Mouse (Mus musculus) MEL (cell line): ENCODE results near the gene Hmg20b. TPM values are rescaled to one million over a fixed set of nuclear protein-coding genes. Genes with fewer than 3 reads are reported as not detected.
A peak's percentile ranks its signal among the peaks of the same experiment; 100 is the strongest.

Experiments
- DNase-seq: peaks from one replicate; pipeline ENCODE4 v3.0.0; 2011; ENCODE audit warnings: low read depth, low spot score
- H3K27ac ChIP-seq: 2 replicates; pipeline ENCODE4 v1.5.1; 2012; ENCODE audit warnings: low read depth, mild to moderate bottlenecking, control low read depth, low read length, moderate library complexity; ENCODE audit not compliant: control insufficient read depth
- H3K27me3 ChIP-seq, 2 experiments: fragments of 150-350 bp in 1 of 2; sonication (generic) in 1 of 2; 2 replicates each; pipeline ENCODE4 v1.6.1; 2012; ENCODE audit warnings: low read length in 2 of 2, mild to moderate bottlenecking in 2 of 2, improper control_type of control experiment in 1 of 2, moderate library complexity in 1 of 2; ENCODE audit not compliant: insufficient read depth in 2 of 2, control insufficient read depth in 1 of 2
- H3K36me3 ChIP-seq, 2 experiments: 2 replicates each; pipeline ENCODE4 v1.6.1; 2012 to 2014; ENCODE audit warnings: low read length in 2 of 2, improper control_type of control experiment in 1 of 2, inconsistent platforms in 1 of 2, mild to moderate bottlenecking in 1 of 2; ENCODE audit not compliant: insufficient read depth in 2 of 2, control insufficient read depth in 1 of 2
- H3K4me1 ChIP-seq, 2 experiments: fragments of 150-350 bp in 1 of 2; sonication (generic) in 1 of 2; 2 replicates each; pipeline ENCODE4 v1.6.1; 2012; ENCODE audit warnings: low read length in 2 of 2, improper control_type of control experiment in 1 of 2, mild to moderate bottlenecking in 1 of 2; ENCODE audit not compliant: insufficient read depth in 2 of 2, control insufficient read depth in 1 of 2
- H3K4me3 ChIP-seq, 2 experiments: fragments of 150-350 bp in 1 of 2; sonication (generic) in 1 of 2; 2 replicates each; pipeline ENCODE4 v1.5.1; 2012; ENCODE audit warnings: low read depth in 2 of 2, low read length in 2 of 2, mild to moderate bottlenecking in 2 of 2, moderate library complexity in 2 of 2, control low read depth in 1 of 2, improper control_type of control experiment in 1 of 2; ENCODE audit not compliant: control insufficient read depth in 1 of 2, insufficient read depth in 1 of 2
- H3K79me2 ChIP-seq: 2 replicates; pipeline ENCODE4 v1.6.1; 2012; ENCODE audit warnings: mild to moderate bottlenecking, low read length, moderate library complexity; ENCODE audit not compliant: control insufficient read depth, poor library complexity, insufficient read depth
- H3K9ac ChIP-seq: 2 replicates; pipeline ENCODE4 v1.6.1; 2012; ENCODE audit warnings: low read depth, mild to moderate bottlenecking, control low read depth, low read length, moderate library complexity; ENCODE audit not compliant: control insufficient read depth, poor library complexity, severe bottlenecking
- H3K9me3 ChIP-seq: fragments of 150-350 bp; sonication (generic); replicated peaks from 2 replicates; pipeline ENCODE4 v1.6.1; 2012; ENCODE audit warnings: mild to moderate bottlenecking, low read length, improper control_type of control experiment, moderate library complexity; ENCODE audit not compliant: insufficient read depth
- BHLHE40 ChIP-seq: IDR thresholded peaks from 2 replicates; pipeline ENCODE4 v1.6.1; 2012; ENCODE audit warnings: low read depth, mild to moderate bottlenecking, inconsistent platforms, low read length, improper control_type of control experiment, borderline replicate concordance
- CHD2 ChIP-seq: IDR thresholded peaks from 2 replicates; pipeline ENCODE4 v1.6.1; 2011; ENCODE audit warnings: low read length, improper control_type of control experiment
- ETS1 ChIP-seq: IDR thresholded peaks from 2 replicates; pipeline ENCODE4 v1.6.1; 2012; ENCODE audit warnings: low read depth, mild to moderate bottlenecking, inconsistent platforms, low read length, improper control_type of control experiment, moderate library complexity
- HCFC1 ChIP-seq: IDR thresholded peaks from 2 replicates; pipeline ENCODE4 v1.6.1; 2012; ENCODE audit warnings: low read depth, mild to moderate bottlenecking, inconsistent platforms, low read length, improper control_type of control experiment, moderate library complexity
- MXI1 ChIP-seq: IDR thresholded peaks from 2 replicates; pipeline ENCODE4 v1.6.1; 2011; ENCODE audit warnings: mild to moderate bottlenecking, low read depth, low read length, improper control_type of control experiment
- NELFE ChIP-seq: IDR thresholded peaks from 2 replicates; pipeline ENCODE4 v1.6.1; 2011; ENCODE audit warnings: low read depth, low read length, improper control_type of control experiment
- POLR2AphosphoS5 ChIP-seq: IDR thresholded peaks from 2 replicates; pipeline ENCODE4 v1.6.1; 2012; ENCODE audit warnings: low read depth, borderline replicate concordance, mild to moderate bottlenecking, inconsistent platforms, low read length, moderate library complexity, mixed read lengths
- SIN3A ChIP-seq: IDR thresholded peaks from 2 replicates; pipeline ENCODE4 v1.6.1; 2012; ENCODE audit warnings: low read length, improper control_type of control experiment, inconsistent platforms
- TBP ChIP-seq: IDR thresholded peaks from 2 replicates; pipeline ENCODE4 v1.8.0; 2011; ENCODE audit warnings: low read depth, low read length, improper control_type of control experiment
- USF1 ChIP-seq: IDR thresholded peaks from 2 replicates; pipeline ENCODE4 v1.6.1; 2014; ENCODE audit warnings: low read depth, mild to moderate bottlenecking, inconsistent platforms, low read length, improper control_type of control experiment, moderate library complexity
- ZC3H11A ChIP-seq: IDR thresholded peaks from 2 replicates; pipeline ENCODE4 v1.6.1; 2012; ENCODE audit warnings: low read depth, mild to moderate bottlenecking, inconsistent platforms, low read length, improper control_type of control experiment
- polyA plus RNA-seq, 2 experiments: library from polyadenylated mRNA; stranded (reverse) in 1 of 2; unstranded in 1 of 2; fragments of >175 nt in 1 of 2; fragments of >200 nt in 1 of 2; gene quantifications; 2 replicates each; pipeline versions ENCODE4 v1.2.1 to v1.2.4; 2012; ENCODE audit warnings: low replicate concordance in 2 of 2, low read depth in 1 of 2; ENCODE audit not compliant: insufficient read length in 2 of 2, insufficient read depth in 1 of 2, missing spikeins in 1 of 2
- total RNA-seq: library from RNA; depleted of rRNA; stranded (reverse); fragments of 300-350 nt; gene quantifications from 2 replicates; pipeline ENCODE4 v1.2.3, GENCODE M21; 2012

Gene Hmg20b
- total and polyA plus RNA-seq, 3 experiments: 27.0 to 92.7 TPM; not detected in 1

DNA sequence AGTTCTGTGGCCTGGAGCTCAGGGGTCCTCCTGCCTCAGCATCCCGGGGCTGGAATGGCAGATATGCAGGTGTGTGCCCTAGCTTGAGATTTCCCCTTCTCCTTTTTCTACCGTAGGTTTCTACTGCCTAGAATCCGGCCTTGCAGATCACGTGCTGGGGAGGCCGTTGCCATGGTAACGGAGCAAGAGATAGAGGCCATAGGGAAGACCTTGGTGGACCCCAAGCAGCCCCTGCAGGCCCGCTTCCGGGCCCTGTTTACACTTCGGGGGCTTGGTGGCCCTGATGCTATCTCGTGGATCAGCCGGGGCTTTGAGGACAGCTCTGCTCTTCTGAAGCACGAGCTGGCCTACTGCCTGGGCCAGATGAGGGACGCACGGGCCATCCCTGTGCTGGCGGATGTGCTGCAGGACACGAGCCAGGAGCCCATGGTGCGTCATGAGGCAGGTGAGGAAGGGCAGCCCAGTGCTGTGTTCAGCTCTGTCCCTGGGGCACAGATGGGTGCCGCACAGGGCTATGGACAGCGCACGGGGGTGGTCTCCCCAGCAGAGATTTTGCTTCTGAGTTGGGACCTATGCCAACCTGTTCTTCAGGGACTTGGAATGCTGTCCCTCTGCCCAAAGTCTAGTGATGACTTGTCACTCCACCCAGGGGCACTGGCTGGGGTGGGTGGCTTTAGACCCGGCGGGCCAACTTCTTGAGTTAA lies 35.5 kb upstream of the Hmg20b start:
- H3K4me3 ChIP-seq: peak overlapping the region; percentile 85 to 90; a peak in 3 of 4 replicates
- no peak for TF ChIP-seq ZC3H11A
- TF ChIP-seq USF1: peak; percentile 76
- no peak for TF ChIP-seq POLR2AphosphoS5
- peak; percentile 55; the same call in 1 of the 2 replicates for TF ChIP-seq BHLHE40
- no peak for TF ChIP-seq HCFC1
- no peak for TF ChIP-seq ETS1
- TF ChIP-seq NELFE: no peak
- TF ChIP-seq, all 39 proteins: peak for 2
- peak; percentile 35 for DNase-seq
- peaks cover 17% of the 10 kb centered on the region for H3K79me2 ChIP-seq
- H3K27me3 ChIP-seq: no peaks in the 10 kb centered on the region
- no peak overlapping the region for H3K27ac ChIP-seq
- H3K4me1 ChIP-seq: peaks cover 13 to 31% of the 10 kb centered on the region in 2 experiments
- peak overlapping the region; percentile 89 for H3K9ac ChIP-seq
- H3K9me3 ChIP-seq: no peaks in the 10 kb centered on the region
- H3K36me3 ChIP-seq: peaks cover 0 to 23% of the 10 kb centered on the region in 2 experiments; a peak in 2 of 4 replicates

- Histone ChIP-seq H3K9ac (peak overlapping the region; percentile 89), H3K27ac (peak overlapping the region; percentile 88), H3K27me3 (no peaks in the 10 kb centered on the region), H3K4me1 (peaks cover 19 to 38% of the 10 kb centered on the region in 2 experiments), H3K9me3 (no peaks in the 10 kb centered on the region), H3K4me3 (peak overlapping the region; percentile 85 to 90), H3K36me3 (peaks cover 0 to 31% of the 10 kb centered on the region in 2 experiments; a peak in 2 of 4 replicates), H3K79me2 (peaks cover 17% of the 10 kb centered on the region)
- no peak for DNase-seq
- no peak; the same call in 1 of the 2 replicates for TF ChIP-seq BHLHE40
- TF ChIP-seq HCFC1: no peak
- TF ChIP-seq SIN3A: no peak; the same call in 1 of the 2 replicates
- no peak for TF ChIP-seq CHD2
- TF ChIP-seq TBP: no peak
- 0 out of 2 replicates have a peak, but pooled peaks have one; percentile 5 for TF ChIP-seq MXI1
Measured at GRCm38 (mm10) chr10:81384605-81384982, 34.3 kb upstream of the Hmg20b start.
